Mouse (Mus musculus) cerebellum, postnatal 36 days (tissue): ENCODE measurements at regions not wholly inside any gene's neighbourhood (a gene's known extent, or its start where the extent isn't known, plus 50 kb on each side); places are given as distances from the start of the nearest gene placed in this dataset.

Experiments used
- DNase-seq, 2 experiments: peaks; one replicate each; pipeline ENCODE4 v3.0.0; 2021 to 2022; ENCODE audit warnings: mixed read lengths in 2 of 2

DNA sequence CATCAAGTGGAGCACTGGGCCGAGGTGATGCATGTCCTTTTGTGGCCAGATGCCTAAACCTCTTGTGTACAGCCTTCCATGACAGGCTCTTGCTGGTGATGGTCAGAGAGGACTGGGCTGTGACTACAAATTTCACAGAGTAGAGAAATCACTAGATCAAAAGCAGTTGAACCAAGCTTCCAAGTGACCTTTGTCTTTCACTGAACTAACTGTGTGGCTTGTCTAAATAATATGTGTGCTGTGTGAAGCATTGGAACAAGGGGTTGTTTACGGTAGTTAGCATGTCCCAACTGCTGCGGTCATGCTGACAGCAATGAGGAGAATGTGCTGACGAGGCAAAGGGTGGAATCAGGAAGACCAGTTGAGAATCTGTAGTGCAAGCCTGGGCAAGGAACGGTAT, 55.3 kb upstream of the D16Ertd472e start:
- no peak for DNase-seq

- no peak for DNase-seq
Observed at GRCm38 (mm10) chr16:78626803-78627202, 50.3 kb upstream of the D16Ertd472e start.
